Mouse (Mus musculus) testis, postnatal 10 days (tissue): ENCODE measurements at regions not wholly inside any gene's neighbourhood (a gene's known extent, or its start where the extent isn't known, plus 50 kb on each side); places are given as distances from the start of the nearest gene placed in this dataset.

Source experiments
- DNase-seq: peaks from one replicate; pipeline ENCODE4 v3.0.0; 2021; ENCODE audit warnings: low spot score

DNA sequence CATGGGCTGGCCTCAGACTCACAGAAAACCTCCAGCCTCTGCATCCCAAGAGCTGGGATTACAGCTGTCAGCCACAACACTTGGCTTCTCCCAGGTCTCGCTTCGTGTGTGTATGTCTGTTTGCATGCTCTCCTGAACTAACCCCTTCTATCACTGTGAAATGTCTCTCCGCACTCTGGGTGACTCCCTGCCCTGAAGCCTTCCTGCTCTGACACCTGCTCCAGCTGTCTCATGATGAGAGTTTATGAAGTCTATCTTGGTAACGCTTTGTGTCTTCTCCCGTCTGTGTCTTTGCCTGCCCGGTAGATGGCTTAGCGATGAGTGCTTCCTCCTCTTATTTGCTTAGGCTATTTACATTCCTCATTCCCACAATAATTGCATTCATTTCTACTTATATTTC, 133.0 kb downstream of the Ndufa10 start:
- no peak for DNase-seq

DNA sequence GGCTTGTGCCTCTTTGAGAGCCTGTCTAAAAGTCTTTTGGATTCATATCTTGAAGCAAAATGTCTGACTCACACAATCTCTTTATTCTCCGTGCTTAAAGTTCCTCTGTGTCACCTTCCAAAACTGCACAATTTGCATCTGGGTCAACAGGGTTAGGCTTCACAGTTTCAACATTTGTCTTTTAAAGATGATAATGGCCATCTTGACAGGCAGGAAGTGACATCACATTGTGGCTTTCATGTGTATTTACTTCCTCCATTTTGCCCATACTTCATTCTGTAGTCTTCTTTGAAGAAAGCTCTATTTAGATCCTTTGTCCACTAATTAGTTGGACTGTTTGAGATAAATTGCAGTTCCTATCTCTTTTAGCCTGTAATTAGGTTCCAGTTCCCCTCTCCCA, 135.1 kb downstream of the Ndufa10 start:
- no peak for DNase-seq

DNA sequence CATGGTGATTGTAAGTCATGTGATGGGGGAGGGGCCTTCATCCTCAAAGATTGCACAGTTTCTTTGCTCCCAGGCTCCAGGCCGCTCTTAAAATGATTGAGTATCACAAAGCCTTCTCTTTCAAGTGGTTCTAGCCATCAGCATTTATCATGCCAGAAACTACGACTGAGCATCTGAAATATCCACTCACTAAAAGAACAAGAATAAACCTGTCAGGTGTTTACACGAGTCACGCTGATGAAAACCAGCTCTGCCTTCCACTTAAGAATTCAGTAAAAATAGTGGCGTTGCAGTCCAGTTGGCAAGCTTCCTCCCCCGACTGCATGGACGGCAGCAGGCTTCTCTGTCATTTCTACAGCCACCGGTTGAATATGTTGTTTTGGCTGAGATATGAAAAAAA, 136.2 kb downstream of the Ndufa10 start:
- DNase-seq = no peak

DNA sequence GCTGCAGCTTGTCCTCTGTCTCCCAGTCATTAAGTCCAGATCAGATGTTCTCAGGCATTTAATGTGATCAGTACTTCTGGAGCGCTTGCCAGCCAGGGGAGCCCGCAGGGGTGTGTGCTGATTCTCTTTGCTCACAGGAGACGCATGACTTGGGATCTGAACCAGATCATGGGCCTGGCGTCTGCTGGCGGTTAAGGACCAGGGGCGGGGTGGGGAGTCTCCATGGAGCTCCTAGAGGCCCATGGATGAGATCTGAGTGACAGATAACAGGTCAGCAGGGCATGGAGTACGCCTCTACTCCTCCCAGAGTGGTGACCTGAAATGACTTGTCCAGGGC, 136.7 kb upstream of the Hdac4 start:
- DNase-seq = no peak

DNA sequence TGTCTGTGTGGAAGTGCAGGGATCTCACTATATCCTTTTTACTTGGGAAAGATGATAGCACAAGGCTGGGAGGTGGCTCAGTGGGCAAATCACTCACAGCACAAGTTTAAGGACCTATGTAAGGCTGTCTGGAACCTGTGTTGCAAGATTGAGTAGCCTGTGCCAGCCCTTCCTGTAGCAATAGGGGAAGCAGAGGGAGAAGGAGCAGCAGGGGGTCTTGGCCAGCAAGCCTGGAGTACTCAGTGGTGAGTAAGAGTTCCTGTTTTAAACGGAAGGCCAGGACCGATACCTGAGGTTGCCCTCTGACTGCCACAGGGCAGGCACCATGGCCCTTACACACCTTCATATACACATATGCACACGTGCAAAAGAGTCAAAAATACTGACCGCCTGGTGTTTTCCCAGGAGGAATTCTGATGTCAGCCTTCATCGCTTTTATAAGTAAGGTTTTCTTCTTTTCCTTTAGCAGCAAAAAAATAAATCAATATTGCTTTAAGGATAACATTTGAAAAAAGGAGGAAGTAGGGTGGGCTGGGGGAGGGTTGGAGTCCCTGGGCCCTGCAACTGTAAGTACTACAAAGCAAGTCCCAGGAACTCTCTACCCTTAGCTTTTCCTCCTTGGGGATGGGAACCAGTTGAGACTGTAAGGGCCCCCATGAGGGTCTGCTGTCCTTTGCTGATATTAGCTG, 136.2 kb upstream of the Hdac4 start:
- DNase-seq = no peak

DNA sequence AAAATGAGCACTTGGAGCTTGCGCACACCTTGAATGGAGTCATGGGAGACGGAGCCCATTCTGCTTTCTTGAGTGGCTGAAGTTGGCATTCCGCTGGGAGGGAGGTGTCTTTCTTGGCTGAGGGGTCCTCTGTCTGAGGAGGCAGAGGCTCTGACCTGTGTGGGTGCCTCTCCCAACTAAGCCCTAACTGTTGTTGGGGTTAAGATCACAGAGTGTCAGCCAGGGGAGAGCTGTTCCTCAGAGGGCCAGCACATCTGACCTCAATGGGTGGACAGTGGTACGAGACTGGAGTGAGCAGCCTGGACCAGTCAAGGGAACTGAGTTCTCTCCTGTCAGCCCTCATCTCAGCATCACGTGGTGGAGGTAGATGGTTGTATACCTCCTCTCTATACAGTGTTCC, 134.7 kb upstream of the Hdac4 start:
- no peak for DNase-seq

DNA sequence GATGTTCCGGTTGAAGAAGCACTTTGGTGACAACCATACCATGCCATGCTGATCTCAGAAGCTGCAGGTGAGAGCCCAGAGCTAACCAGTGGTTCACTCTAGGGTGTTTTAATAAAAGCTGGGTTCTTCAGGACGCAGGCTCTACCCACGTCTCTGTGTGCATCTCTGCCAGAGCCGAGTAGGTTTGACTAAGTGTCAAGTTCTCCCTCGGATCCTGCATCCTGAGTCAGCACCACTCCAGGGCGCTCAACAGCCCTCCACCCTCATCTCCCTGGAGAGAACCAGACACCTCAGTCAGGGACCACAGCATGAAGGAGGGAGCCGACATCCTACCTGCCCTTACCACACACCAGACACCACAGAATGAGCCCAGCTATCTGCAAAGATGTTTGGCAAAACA, 134.0 kb upstream of the Hdac4 start:
- no peak for DNase-seq

DNA sequence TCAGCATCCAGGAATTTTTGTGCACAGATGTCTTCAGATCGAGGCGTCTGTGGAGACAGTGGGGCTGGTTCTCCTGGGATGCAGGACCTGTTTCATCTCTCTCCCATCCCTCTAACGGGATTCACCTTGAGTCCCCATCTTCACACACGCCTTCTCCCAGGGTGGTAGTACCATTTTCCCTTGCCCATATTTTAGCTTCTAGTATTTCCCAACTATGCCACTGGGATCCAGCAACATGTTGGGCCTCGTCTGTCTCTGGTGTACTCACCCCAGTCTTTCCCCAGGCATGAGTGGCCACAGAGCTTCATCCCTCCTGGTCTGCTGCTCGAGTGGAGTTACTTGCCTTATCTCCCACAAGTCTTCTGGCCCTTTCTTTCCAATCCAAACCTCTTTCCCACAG, 131.6 kb upstream of the Hdac4 start:
- no peak for DNase-seq

DNA sequence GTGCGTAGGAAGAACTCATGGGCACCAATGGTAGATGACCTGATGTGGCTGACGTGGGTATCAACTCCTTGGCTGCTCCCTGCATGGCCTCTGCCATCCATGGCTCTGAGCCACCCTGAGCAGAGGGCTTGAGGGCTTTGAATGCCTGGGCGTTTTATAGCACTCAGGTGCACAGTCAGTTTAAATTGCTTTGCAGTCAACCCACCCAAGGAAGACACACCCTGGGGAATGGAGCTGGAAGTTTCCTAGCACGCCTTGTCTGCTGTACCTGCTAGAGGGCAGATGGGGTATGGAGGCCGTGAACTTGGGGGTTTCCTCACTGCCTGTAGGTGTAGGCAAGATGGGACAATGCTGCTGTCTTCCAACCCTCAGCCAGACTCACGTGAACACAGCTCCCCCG, 129.8 kb upstream of the Hdac4 start:
- no peak for DNase-seq

DNA sequence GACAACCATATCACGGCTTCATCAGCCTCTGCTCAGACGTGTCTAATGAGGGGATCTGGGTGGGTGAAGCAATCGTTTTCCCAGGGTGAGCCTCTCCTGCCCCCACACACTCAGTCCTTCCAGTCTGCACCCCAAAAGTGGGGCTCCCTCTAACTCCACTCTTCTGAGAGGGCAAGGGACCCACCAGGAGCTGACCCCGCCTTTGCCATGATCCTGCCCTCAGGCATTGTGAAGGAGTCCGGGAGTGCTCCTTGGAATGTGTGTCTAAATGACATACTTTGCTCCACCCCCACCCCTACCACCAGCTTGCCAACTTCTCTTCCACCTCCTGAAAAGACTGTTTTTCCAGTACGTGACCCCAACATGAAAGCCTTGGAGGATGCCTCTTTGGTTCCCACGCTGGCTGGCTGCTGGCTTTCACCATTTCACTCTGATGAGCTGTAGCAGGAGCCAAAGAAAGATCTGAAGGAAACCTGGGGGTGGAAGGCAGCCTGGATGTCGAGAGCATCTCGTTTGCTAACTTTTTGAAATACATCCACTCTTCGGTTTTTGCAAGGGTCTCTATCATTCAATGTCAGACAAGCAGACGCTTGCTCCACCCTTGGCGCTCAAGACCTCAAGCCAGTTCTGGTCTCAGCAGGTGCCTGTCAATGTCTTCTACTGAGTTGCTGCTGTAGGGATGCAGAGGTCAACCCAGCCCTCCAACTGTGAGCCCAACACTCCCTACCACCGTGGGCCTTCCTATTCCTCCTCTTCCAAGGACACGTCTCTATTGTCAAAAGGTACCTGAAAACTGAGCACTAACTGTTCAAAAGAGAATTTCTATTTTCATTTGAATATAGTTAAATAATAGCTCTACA, 128.8 kb upstream of the Hdac4 start:
- no peak for DNase-seq

DNA sequence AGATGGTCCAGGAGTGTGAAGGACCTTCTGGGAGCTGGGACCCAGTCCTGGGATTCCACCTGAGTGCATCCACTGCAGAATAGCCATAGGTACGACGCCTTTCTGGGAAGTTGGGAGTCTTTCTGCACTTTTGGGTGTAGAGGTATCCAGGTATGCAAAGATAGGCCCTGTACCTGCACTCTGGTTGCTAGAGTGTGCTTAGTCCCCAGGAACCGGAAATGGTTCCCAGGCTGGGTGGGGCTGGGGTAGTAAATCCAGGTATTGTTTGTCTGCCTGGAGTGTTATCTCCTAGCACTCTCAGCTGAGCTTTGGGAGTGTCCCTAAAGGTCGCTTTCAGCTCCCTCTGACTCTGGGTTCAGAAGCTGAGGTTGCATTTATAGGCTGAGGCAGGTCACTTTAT, 121.6 kb upstream of the Hdac4 start:
- no peak for DNase-seq

DNA sequence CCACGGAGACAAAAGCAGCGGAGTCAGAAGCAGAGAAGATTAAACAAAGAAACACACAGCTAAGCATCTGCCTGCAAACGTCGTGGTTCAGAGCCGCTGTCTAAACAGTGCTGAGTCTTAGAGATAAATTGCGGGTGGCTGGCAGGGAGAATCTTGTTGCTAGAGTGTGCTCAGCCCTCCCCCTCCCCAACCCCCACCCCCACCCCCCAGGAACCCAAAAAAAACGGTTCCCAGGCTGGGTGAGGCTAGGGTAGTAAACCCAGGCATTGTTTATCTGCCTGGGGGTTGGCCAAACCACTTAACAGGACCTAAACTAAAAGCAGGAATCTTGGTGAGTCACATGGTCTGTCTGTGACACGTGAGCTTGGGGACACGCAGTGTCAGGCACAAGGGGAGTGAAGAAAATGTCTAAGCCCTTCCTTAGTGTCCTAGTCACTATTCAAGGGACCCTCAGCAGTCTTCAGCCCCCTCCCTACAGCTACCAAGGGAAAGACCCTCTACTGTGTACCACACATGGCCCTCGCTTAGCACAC, 120.8 kb upstream of the Hdac4 start:
- DNase-seq = no peak

DNA sequence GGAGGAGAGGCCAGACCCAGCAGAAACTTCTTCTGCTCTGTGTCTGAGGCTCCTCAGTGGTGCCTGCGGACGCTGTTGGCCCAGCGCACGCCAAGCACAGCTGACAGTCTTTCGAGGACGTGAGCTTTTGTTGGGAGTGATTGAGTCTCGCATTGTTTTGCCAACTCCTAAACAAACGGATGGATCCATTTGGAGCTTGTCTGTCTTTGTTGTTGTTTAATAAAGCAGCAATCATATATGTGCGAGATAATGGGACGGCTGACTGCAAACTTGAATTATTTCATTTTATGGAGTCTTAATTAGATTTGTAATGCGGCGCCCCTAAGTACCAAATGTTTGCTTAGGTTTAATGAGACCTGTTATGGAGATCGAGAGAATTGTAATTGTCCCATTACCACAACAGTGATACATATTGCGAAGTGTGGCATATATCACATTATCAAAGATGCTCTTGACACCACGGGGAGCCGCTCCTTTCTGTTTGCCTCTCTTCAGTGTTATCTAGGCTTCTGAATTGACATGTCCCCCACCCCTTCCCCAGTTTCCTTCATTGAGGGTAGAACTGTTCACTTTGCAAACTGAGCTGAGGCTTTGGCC, 117.6 kb upstream of the Hdac4 start:
- no peak for DNase-seq

DNA sequence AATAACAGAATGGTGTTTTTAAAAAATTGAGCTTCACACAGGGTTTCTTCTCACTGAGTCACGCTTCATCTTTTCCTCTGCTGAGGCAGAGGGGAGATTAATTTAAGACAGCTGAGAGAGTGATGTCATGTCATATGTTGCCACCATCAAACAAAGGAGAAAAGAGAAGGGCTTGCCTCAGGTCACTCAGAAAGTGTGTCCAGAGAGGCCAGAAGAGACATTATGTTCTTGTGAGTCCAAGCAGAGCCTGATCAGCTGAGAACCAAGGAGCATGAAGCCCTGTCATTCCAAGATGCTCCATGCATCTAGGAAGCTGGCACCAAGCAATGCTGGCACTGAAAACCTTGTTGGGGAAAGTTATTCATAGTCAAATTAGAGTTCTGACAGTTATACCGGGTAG, 114.4 kb upstream of the Hdac4 start:
- DNase-seq = no peak

DNA sequence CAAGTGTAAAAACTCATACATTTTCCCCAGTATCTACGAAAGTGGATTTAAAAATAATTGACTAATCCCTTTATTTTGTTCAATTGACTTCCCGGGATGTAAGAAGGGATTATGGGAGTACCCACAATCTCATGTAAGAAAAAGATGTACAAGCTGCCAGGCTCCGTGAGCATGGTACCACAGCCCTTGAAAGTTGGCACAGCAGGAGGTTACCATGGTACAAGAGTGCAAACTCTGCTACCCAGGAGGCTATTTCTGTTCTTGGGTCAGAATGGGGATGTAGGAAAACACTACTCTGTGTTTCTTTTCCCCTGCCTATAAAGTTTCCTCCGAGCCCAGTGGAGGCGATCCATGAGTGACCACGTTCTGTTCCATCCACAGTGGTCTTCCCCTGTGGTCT, 113.9 kb upstream of the Hdac4 start:
- no peak for DNase-seq

DNA sequence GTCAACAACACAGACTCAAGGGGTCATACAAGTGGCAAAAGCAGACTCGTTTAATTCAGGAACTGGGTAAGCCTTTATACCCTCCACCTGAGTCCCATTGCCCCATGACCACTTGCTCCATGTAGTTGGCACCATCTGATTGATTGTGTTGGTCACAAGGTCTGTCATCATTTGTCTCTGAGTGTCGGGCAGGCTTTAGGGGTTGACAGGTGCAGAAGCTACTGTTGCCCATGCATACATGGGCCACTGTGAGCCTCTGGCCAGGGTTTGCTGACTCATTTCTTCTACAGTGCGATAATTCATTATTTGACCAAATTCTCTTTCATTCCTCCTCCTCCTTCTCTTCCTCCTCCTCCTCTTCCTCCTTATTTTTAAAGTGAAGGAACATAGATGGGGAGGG, 113.0 kb upstream of the Hdac4 start:
- DNase-seq = no peak

DNA sequence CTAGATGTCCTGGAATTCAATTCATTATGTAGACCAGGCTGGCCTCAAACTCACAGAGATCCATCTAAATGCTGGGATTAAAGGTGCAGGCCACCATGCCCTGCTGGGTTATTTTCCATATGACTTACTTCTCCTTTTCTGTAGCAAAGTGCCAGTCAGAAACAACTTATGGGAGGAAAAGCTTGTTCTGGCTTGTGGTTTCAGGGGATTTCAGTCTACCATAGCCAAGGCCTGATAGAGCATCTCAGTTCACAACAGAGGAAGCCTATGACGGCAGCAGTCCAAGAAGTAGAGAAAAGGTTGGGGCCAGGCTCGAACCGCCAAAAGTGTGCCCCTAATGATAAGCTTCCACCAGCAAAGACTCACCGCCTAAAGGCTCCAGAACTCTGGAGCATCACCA, 110.5 kb upstream of the Hdac4 start:
- no peak for DNase-seq

DNA sequence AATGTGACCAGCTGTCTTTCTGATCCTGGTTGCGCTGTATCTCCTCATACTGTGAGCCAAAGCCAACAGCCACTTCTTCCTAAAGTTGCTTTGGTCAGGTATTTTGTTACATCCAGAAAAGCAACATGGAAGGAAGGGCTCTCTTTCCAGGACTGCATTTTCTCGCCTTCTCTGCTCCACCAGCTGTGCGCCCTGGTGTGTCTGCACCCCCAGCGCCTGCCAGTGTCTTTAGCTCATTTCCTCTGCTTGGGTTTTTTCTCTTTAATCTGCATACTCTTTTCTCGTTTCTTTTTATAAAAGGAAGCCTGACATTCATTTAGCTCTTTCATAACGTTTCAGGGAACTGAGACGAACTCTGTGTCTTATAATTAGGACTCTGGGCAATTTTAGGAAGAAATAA, 103.5 kb upstream of the Hdac4 start:
- DNase-seq = no peak

DNA sequence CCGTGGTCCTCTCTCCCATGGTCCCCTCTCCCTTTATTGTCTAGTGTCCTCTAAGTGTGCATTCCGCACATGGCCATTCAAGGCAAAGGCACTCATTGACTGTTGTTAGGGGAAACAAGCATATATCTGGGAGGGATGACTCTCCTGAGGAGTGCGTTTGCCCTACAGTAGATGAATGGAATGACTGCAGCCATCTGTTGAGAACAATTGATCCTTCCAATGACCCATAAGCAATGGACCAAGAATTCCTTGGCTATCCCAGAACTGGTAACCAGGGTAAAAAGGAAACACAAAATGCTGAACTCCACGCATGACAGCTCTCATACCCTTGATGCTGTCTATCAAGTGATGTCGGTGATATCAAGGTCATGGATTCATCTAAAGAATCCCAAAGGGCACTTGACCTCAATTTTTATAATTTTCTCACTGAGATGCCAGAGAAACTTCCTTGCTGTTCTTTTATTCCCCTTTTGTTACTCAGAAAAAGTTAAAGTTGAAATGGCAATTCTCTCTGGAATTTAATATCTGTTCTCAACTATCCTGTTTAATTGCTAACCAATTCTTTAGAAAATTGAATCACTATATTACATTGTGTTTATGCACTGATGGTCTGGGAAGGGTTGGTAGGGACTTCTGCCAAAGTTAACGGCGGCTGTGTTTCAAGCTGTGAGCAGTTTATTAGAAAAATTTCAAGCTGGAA, 97.3 kb upstream of the Hdac4 start:
- no peak for DNase-seq

DNA sequence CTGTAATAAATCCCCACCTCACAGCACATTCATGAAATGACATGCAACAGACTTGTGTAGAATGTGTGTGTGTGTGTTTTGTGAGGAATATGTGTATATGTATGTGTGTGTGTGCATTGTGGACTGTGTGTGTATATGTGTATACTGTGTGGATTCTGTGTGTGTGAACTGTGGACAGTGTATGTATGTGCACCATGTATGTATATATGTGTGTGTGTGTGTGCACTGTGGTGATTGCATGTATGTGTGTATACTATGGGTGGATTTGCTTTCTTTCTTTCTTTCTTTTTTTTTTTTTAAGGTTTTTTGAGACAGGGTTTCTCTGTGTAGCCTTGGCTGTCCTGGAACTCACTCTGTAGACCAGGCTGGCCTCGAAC, 91.5 kb upstream of the Hdac4 start:
- DNase-seq = no peak

DNA sequence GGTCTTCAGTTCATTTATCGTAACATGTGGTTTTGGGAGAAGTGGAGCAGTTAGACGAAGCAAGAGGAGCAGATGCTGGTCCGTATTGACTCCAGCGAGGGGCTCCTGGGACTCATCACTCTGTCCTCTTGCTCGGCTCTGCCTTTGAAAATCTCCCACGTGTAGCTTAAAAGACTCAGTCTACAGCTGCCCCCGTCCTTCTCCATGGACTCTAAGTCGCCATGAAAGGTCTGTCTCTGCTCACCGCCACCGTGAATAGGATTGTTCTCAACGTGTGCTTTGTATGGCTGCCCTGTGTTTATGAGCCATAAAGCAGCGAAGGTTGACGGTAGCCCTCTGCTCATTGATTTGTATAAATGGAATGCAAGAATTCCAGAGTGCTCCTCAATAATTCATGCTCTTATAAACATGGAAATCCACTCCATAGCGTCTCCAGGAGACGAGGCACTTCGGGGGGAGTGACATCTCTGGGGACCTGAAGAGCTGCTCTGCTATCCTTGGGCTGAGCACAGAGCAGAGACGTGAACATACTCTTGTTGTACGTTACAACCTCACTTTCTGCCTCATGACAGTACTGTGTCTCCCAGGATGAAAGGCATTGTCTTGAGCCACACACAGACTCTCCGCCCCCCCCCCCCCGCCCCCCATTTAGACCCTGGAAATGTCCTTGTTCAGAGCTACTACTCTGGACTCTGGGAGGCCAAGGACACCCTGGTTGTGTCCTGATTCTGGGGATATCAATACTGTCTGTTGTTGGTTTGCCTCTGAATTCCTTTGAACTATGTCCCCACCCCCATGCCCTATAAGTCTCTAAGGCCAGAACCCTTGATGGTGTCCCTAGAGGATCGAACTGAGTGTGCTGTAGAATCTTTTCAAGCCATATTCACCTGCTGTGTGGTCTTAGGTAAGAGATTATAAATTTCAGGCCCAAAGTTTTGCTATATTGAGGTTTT, 90.8 kb upstream of the Hdac4 start:
- no peak for DNase-seq

DNA sequence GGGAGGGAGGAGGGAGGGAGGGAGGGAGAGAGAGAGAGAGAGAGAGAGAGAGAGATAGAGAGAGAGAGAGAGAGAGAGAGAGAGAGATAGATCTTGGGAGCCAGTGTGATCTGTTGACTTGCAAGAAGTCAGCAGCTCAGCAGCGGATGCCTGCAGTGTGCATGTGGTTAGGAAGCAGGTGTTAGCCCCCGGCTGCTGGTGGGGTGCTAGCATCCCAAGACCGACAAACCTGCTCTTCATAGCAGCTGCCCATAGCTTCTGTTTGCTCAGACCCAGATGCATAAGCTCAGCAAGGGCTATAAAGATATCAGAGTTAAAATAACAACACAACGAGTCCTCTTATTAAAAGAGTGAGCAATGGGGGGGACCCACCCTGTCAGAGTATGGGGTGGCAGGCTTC, 88.7 kb upstream of the Hdac4 start:
- DNase-seq = no peak
